Mouse (Mus musculus) brain, embryonic 14.5 days (tissue): ENCODE results near the gene Nupr1. TPM values are rescaled to one million over a fixed set of nuclear protein-coding genes. Genes with fewer than 3 reads are reported as not detected.

Experiments
- DNase-seq: peaks from one replicate; pipeline ENCODE4 v3.0.0-alpha.2; 2011; ENCODE audit warnings: low read depth
- CTCF ChIP-seq: fragments of 200-500 bp; IDR thresholded peaks from 2 replicates; pipeline ENCODE4 v1.5.1; 2012; ENCODE audit warnings: inconsistent platforms, mild to moderate bottlenecking, moderate library complexity, borderline replicate concordance; ENCODE audit not compliant: insufficient read depth, insufficient read length; ENCODE audit errors: extremely low read depth
- POLR2A ChIP-seq: fragments of 200-500 bp; IDR thresholded peaks from 2 replicates; pipeline ENCODE4 v1.6.1; 2012; ENCODE audit warnings: mild to moderate bottlenecking, inconsistent platforms, borderline replicate concordance; ENCODE audit not compliant: poor library complexity, insufficient read depth, insufficient read length, severe bottlenecking; ENCODE audit errors: extremely low read depth
- polyA plus RNA-seq: library from polyadenylated mRNA; depleted of rRNA; stranded (reverse); fragments of >200 nt; gene quantifications from 2 replicates; pipeline ENCODE4 v1.2.3, GENCODE M21; 2012

The Nupr1 gene
- polyA plus RNA-seq, 1 experiment: 3.9 TPM

DNA sequence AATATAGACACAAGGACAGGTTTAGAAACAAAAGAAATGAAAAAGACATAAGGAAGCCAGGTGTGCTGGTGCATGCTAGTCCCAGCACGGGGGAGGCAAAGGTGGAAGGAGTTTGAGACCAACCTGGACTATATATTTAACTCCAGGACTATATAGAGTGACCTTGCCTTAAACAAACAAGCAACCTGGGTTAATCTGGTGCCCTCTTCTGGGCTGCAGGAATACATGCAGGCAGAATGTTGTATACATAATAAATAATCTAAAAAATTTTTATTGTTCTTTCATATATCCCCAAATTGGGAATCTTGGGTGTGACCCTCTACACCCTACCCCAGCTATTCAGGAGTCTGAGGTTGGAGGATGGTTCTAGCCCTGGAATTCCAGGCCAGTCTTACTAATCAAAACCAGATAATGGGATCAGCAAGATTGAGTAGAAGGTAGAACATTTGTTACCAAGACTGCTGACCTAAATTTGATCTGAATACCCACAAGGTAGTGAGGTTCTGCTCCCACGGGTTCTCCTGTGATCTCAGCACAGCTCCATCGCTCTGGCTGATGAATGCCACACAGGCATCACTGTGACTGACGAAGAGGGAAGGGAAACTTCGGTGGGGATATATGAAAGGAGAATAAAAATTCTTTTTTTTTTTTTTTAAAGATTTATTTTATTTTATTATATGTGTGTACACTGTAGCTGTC, 12.0 kb upstream of the Nupr1 start:
- TF ChIP-seq CTCF: no peak
- no peak for TF ChIP-seq POLR2A
- no peak for DNase-seq

DNA sequence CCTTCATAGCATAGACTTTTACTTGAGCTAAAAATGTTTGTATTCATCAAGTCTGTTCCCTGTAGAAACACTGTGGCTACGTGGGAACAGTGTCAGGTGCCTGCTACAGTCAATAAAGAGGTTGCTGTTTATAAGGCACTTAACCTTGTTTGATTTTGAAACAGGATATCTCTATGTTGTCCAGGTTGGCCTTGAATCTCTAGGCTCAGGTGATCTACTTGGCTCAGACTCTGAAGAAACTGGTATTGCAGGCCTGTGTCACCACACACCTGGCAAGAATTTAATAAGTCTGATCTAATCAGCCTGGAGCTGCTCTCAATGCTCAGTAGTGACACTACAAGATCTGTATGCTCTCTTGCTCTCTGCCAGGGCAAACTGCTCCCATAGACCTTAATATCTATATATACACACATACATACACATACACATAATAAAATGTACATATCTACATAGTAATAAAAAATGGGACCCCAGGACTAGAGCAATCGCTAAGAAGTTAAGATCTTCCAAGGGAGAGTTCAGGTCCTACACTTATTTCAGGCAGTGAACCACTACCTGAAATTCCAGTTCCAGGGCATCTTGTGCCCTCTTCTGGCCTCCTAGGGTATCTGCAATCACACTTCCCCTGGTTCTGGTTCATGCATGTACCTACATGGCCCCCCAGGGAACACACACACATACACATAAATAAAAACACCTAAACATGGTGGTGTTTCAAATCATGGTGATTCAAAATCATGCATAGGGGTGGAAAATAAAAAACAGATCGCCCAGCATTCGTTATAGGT, 6.3 kb upstream of the Nupr1 start:
- peak; percentile 54 for DNase-seq
- no peak for TF ChIP-seq POLR2A
- TF ChIP-seq CTCF: peak; percentile 63; the same call in 1 of the 2 replicates

DNA sequence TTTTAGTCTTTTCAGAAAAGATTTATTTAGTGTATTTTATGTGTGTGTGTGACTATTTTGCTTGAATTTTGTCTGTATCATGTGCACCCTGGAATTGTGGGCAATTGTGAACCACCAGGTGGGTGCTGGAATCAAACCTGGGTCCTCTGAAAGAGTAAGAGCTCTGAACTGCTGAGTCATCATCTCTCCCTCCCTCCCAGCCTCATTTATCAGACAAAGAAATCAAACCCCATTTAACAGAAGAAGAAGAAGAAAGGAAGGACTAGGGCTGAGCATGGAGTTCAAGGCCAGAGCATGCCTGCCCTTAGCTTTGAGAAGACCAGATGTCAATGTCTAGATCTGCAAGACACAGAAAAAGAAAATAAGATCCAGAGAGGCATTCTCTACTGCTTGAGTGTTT, 4.7 kb upstream of the Nupr1 start:
- TF ChIP-seq CTCF (no peak), POLR2A (no peak)
- no peak for DNase-seq

DNA sequence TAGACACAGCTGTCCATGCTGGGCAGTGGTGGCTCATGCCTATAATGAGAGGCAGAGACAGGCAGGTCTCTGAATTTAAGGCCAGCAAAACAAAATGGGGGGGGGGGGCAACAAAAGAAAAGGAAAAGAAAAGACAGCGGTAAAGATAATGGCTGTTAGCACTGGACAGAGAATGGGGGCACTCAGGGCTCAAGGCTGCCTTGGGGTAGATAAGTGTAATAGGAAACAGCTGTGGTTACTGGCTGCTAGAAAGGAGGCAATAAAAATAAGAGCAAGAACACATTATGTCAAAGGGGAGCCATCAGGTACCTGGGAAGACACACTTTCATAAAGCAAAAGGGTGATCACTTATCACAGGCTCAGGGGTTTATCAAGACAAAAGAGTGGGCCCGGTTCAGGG, 1.8 kb upstream of the Nupr1 start:
- TF ChIP-seq POLR2A (no peak), CTCF (no peak)

DNA sequence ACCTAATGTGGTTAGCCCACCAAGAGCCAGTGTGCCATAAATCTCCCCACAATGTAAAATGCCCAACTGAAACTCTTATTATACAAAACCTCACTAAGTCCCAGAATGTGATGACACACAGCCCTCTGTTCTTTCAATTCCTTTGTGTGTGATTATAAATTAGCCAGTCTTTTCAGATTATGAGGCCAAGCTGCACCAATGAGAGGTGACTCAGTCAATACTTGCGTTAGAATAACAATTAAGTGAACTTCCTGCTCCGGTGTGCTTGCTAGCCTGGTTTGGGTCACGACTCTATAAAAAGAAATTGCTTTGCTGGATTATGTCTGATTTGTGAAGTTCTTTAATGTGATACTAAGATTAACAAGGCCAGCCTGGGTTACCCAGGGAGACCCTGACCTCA, 746 bp downstream of the Nupr1 start:
- no peak for DNase-seq
- TF ChIP-seq CTCF (no peak), POLR2A (no peak)

More for the DNA sequence above, 1.8 kb upstream of the Nupr1 start:
- no peak for DNase-seq

DNA sequence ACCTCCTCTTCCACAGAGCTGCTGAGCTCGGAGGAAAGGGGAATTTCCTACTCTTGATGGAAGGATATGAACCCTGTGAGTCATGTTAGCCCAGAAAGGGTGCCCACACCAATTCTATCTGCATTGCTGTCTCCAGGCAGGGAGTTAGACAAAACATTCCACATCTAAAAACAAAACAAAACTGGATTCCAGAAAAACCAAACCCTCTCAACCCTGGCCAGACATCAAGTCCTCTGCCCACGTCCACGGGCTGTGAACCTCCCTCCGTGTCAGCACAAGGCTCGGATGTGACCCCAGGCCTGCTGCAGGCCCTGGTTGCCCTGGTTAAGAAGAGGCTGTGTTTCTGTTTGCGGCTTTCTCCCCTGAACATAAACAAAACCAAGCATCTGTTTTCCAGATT, 2.5 kb downstream of the Nupr1 start:
- TF ChIP-seq POLR2A: no peak
- TF ChIP-seq CTCF: no peak
- no peak for DNase-seq

DNA sequence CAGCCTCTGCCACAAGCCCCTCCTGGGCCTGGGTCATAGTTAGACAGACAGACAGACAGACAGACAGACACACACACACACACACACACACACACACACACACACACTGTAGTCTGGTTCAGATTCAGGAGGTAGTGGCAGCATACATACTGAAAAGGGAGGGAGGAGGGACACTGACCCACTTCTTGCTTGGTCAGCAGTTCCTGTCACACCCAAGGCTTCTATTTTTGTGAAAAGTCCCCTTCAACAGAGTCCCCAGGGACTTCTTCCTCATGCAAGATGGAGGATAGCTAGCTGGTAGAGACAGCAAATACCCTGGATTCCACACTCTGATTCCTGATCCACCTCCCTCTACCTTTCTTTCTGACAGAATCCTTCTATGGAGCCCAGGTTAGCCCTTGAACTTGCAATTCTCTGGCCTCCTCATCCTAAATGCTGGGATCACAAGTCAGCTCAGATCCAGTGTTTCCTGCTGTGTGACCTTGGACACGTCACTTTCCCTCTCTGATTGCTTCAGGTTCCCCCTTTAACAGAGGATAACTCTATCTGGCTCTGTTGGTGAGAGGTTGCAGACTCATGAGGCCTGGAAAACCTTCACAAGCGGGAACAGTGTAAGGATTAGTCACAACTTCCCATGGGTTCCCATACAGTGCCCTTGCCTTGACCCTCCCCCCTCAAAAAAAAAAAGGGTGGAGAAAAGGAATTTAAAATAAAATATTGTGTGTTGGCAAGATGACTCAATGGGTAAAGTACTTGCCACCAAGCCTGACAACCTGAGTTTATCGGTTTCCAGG, 4.7 kb downstream of the Nupr1 start:
- no peak for TF ChIP-seq CTCF
- no peak for TF ChIP-seq POLR2A
- DNase-seq: no peak

DNA sequence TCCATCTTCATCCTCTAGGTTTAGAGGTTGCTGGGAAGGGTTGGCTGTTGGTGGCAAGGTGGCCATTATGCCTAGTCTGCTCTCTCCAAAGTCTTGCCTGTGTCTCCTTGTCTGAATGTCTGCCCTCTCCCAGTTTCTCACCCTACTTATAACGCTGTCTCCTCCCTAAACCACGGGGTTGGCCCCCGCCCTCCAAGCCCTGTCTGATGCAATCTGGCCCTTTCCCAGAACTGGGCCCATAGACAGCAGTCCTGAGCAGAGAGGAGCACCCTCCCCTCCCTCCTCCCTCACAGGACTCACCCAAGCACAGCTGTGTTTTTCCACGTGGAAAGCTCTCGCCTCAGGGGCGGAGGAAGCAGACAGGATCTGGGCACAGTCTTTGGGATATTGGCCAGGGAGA, 5.3 kb downstream of the Nupr1 start:
- TF ChIP-seq CTCF (no peak), POLR2A (no peak)
- peak; percentile 52 for DNase-seq

DNA sequence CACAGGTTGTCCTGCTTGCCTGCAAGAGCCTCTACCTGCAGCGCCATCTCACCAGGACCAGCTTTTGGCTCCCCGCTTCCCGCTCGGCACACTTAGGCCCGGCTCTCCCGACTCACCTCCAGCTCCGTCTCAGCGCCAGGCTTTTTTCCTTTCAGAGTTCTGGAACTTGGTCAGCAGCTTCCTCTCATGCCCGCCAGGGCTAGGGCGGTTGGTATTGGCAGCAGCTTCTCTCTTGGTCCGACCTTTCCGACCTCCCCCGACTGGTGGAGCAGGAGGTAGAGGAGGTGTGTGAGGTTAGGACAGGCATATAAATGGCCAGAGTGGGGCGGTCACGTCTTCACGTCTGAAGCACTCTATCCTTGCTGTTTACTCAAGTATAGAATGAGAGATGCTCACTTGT, 5.9 kb downstream of the Nupr1 start:
- TF ChIP-seq CTCF (no peak), POLR2A (no peak)
- DNase-seq: no peak

DNA sequence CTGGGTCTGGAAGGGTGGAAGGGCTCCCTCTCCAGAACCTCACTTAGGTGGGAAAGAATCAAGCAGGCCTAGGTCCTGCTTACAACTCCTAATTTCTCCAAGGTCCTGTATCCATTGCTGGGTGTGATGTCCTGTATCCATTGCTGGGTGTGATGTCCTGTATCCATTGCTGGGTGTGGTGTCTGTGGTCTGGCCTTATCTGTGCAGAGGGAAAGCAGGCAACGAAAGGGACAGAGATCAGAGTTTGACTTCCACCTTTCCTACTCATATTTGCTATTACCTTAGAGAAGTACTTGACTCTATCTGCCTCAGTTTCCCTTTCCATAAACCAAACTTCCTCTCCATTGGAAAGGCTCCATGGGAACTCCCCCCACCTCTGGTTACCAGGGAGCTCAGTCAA, 7.3 kb downstream of the Nupr1 start:
- TF ChIP-seq CTCF: no peak
- no peak for DNase-seq
